Mouse (Mus musculus): ENCODE measurements around the gene Gm12800.

GRCm38 (mm10) chr4:101883641-101884040 lies 25.3 kb upstream of the Gm12800 start:
- TF ChIP-seq CTCF (IDR thresholded peaks at IDR 0.05): no peak
- no peak for TF ChIP-seq EP300 (IDR thresholded peaks at IDR 0.05)

Data from lung, postnatal 0 days (tissue).